Comparison of ENCODE assay signal across 8 mouse cellular contexts in genomic region chr10:29361464-29362196, GRCm38 (mm10). TPM values are rescaled to one million over a fixed set of nuclear protein-coding genes. Genes with fewer than 3 reads are reported as not detected.
A peak's percentile ranks its signal among the peaks of the same experiment; 100 is the strongest.
DNase-seq lines count a peak whose midpoint lies in the region; ATAC-seq lines count a peak whose summit lies in the region.

No protein-coding gene starts in this region.

- WGBS in hindbrain, embryonic 16.5 days: under 1% methylated on average over 69 of the region's 100 CpGs

- peak overlapping the region; percentile 82 for H3K4me3 ChIP-seq in hindbrain, embryonic 16.5 days (ENCODE audit: low read length)

- peak; percentile 97 for ATAC-seq in hindbrain, embryonic 16.5 days

- H3K27ac ChIP-seq in hindbrain, embryonic 16.5 days (ENCODE audit: low read depth, low read length): peak overlapping the region; percentile 99

- H3K36me3 ChIP-seq in hindbrain, embryonic 16.5 days (ENCODE audit: control insufficient read depth, insufficient read depth, low read length): no peaks in the 10 kb centered on the region

- peak; percentile 83 for DNase-seq in ZHBTc4 (ENCODE audit: low read depth, low spot score)
- peak; percentile 81 to 95 for DNase-seq in cerebellum, postnatal 4 days (ENCODE audit: low spot score in 2 of 2)
- peak; percentile 84 for DNase-seq in gastrocnemius, adult 18-20 months (ENCODE audit: low spot score)
- peak; percentile 87 to 90 for DNase-seq in left cerebral cortex, adult 18-20 months (ENCODE audit: low spot score in 2 of 2)
- DNase-seq in lung, postnatal 4 days: peak; percentile 93 to 95
- peak; percentile 91 for DNase-seq in retina, postnatal 1 day
- DNase-seq in thymus, postnatal 4 days: peak; percentile 94

- peak overlapping the region; percentile 69 for H3K4me2 ChIP-seq in hindbrain, embryonic 16.5 days (ENCODE audit: low read length)

- no peaks in the 10 kb centered on the region for H3K27me3 ChIP-seq in hindbrain, embryonic 16.5 days (replicated peaks; ENCODE audit: control insufficient read depth, insufficient read depth, low read length)

- H3K4me1 ChIP-seq in hindbrain, embryonic 16.5 days (ENCODE audit: control insufficient read depth, insufficient read depth, low read depth, low read length): peaks cover 29% of the 10 kb centered on the region

- H3K9ac ChIP-seq in hindbrain, embryonic 16.5 days (ENCODE audit: low read depth, low read length): peak overlapping the region; percentile 99

- H3K9me3 ChIP-seq in hindbrain, embryonic 16.5 days (ENCODE audit: control insufficient read depth, low read length): no peaks in the 10 kb centered on the region

RNA-seq across cellular contexts. Expression of gene Rnf146, which starts 0.6 kb away (rescaled TPM):
- total RNA-seq in gastrocnemius, adult 18-20 months (2021): 10 to 100 TPM; 50.1 to 61.3 TPM
- polyA plus RNA-seq in hindbrain, embryonic 16.5 days (2015; fragmentation: Nextera tagmentation; extraction: Ambion mirVana): 78.9 and 83.9 TPM in 2 replicates
- 100 to 1,000 TPM in 1 of 2 experiments, 10 to 100 TPM in 1; 97.2 to 103 TPM for total RNA-seq in left cerebral cortex, adult 18-20 months (2021)

RNA-seq across cellular contexts. Expression of gene Echdc1, which starts 48.7 kb away (rescaled TPM):
- total RNA-seq in gastrocnemius, adult 18-20 months (2021): 10 to 100 TPM; 37.8 to 40.2 TPM
- polyA plus RNA-seq in hindbrain, embryonic 16.5 days (2015; fragmentation: Nextera tagmentation; extraction: Ambion mirVana): 35.5 and 37.9 TPM in 2 replicates
- 10 to 100 TPM; 29.6 to 30.9 TPM for total RNA-seq in left cerebral cortex, adult 18-20 months (2021)

Comparison
In these comparisons a context has a peak if more than half of its experiments do, and no peak if none do; other contexts are left out.
1. Peak in every context shown above with its lines: DNase-seq, ATAC-seq, H3K4me3 ChIP-seq and H3K27ac ChIP-seq.